Mouse (Mus musculus): ENCODE measurements around the gene Cep152. TPM values are rescaled to one million over a fixed set of nuclear protein-coding genes. Genes with fewer than 3 reads are reported as not detected.

Cep152 gene
- polyA plus RNA-seq, 1 experiment: 1.3 TPM

DNA sequence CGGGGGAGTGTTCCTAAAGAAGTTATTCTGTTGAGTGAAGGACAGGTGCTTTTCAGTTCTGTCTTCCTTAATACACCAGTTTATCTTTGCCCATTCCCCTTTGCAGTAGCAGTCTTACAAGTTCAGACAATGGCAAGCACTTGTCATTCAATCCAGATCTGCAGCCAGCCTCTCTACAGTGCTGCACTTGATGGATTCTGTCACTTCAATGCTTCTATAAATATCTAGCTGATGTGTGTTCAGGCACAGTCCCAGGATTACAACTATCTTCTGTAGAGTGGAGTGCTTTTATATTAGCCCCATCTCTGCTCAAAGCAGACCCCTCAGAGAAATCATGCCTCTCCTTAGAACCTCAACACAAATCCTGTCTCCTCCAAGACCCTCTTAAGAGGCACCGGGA is 5.1 kb upstream of the Cep152 start:
- WGBS: 96% methylated on average over 2 of the region's 2 CpGs
- DNase-seq (ENCODE audit: low read depth, low spot score): no peak

- WGBS: 70% methylated on average over 6 of the region's 6 CpGs
- DNase-seq (ENCODE audit: low read depth, low spot score): no peak
Observed at GRCm38 (mm10) chr2:125628487-125628886, 3.6 kb upstream of the Cep152 start.

GRCm38 (mm10) chr2:125626536-125626935 is 1.6 kb upstream of the Cep152 start:
- DNase-seq (ENCODE audit: low read depth, low spot score): no peak
- WGBS: 43% methylated on average over 4 of the region's 4 CpGs

DNA sequence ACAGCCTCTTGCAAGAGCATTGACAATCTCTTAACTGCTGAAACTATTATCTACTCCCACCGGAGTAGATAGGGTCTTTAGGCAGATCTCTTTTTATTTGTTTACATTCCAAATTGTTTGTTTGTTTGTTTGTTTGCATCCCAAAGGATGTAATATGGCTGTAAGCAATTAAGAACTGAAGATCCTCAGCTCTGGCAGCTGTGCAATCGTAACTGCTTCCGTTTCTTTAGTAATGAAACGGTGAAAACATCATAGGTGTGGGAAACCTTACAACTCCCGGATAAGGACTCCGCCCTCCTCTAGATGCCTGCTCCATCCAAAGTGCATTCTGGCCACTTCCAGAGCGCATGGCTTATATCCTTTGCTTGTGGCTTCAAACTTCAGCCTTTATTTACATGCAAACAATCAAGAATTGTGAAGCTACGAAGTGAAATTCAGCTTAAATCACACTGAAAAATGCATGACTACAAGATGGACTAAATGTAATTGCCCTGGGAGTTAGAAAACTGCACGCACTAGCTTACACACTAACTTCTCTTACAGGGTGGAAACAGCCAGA is 707 bp downstream of the Cep152 start:
- no peak for DNase-seq (ENCODE audit: low read depth, low spot score)
- 3% methylated on average over 9 of the region's 9 CpGs for WGBS

DNA sequence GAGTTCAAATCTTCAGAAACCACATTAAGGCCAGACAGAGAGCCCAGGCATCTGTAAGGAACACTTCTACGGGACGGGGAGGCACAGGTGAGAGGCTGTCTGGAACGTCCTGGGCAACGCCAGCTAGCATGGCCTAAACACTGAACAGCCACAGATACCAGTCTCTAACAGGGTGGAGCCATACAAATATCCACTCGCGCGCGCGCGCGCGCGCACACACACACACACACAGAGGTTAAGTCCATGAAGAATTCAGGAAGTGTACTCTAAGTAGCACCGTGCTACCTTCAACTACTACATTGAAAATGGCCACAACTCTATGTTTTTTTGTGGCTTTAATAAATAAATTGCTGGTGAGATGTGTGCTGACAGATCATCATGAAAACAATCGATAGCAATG is 1.7 kb downstream of the Cep152 start:
- WGBS: 92% methylated on average over 15 of the region's 15 CpGs
- no peak for DNase-seq (ENCODE audit: low read depth, low spot score)

- 83% methylated on average over 25 of the region's 25 CpGs for WGBS
Observed at GRCm38 (mm10) chr2:125620213-125620907, 4.6 kb downstream of the Cep152 start.

GRCm38 (mm10) chr2:125615858-125616424 is 9.0 kb downstream of the Cep152 start:
- DNase-seq (ENCODE audit: low read depth, low spot score): no peak
- WGBS: 55% methylated on average over 8 of the region's 8 CpGs

More at GRCm38 (mm10) chr2:125620213-125620907, 4.6 kb downstream of the Cep152 start:
- no peak for DNase-seq (ENCODE audit: low read depth, low spot score)

DNA sequence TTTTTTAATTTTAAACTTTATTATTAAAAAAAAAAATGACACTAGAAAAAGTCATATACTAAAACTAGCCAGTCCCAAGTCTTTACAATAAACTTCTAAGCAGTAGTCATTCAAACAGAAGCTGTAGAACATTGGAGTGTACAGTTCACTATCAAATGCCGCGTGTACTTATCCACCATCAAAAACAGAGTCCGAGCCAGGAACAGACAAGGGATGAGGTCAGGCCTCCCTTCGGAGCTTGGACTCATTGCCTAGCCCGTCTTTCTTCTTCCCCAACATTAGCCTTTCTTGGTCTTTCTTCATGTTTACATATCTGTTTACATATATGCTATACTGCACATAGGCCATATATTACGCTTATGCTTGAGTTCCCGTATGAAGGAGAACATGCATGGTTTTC is 9.5 kb downstream of the Cep152 start:
- DNase-seq (ENCODE audit: low read depth, low spot score): no peak
- WGBS: 82% methylated on average over 7 of the region's 7 CpGs

DNA sequence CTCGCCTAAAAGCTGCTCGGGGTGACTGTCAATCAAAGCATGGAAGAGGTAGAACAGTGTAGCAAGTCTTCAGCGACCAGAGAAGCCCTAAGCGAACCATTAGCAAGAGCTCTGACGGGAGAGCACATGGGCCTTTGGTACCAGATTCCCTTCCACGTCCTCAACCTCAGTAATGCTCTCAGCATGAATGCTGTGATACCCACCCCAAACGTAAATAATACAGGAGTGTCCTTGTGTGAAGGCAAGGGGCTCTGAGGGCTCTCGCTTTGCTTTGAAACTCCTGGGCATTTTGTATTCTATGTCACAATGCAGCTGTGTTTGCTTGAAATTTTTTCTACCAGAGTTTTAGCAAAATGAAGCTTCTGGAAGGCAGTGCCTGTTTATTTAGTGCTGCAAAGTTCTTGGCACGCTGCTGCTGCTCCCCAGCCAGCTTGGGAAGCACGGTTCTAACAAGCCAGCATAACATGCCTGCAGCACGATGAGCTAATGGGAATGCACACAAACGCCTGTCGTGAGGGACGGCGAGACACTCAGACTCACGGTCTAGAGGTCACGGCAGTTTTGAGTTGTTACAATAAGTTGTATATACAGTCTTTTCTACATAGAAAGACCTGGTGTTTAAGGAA is 18.6 kb downstream of the Cep152 start:
- WGBS: 64% methylated on average over 17 of the region's 17 CpGs
- no peak for DNase-seq (ENCODE audit: low read depth, low spot score)

DNA sequence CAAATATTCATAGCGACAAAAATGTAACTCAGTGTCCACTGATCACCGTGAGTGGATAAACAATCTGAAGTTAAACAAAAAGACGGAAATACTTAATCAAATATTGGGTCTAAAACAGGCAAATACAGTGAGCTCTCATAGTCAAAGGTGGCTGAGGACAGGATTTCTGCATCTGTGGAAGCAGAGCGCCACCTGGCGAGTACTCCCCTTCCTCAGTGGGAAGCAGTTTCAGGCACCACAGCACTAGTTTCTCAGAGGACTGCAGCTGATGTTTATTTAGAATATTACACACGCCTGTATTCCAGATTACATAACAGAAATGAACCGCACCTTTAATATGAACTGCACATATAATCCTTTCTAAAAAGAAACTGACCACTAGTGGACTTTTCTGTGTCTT is 20.3 kb downstream of the Cep152 start:
- no peak for DNase-seq (ENCODE audit: low read depth, low spot score)
- 61% methylated on average over 7 of the region's 7 CpGs for WGBS

DNA sequence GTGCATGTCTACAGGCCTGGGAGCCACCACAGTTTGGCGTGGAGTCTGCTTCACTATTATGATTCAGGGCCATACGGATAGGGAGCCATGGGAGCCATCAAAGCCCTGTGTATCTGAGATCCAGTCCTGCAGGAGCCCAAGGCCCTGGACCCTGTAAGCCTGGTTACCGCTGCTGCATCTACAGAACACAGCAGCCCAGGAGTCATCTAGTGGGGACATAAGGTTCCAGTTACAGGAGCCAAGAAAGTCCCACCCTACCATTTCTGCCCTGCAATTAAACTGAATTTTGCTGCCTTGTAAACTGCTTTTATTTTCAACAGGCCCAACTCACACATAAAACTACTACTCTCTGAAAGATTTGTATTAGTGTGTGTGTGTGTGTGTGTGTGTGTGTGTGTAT is 21.9 kb downstream of the Cep152 start:
- no peak for DNase-seq (ENCODE audit: low read depth, low spot score)
- 92% methylated on average over 3 of the region's 3 CpGs for WGBS

DNA sequence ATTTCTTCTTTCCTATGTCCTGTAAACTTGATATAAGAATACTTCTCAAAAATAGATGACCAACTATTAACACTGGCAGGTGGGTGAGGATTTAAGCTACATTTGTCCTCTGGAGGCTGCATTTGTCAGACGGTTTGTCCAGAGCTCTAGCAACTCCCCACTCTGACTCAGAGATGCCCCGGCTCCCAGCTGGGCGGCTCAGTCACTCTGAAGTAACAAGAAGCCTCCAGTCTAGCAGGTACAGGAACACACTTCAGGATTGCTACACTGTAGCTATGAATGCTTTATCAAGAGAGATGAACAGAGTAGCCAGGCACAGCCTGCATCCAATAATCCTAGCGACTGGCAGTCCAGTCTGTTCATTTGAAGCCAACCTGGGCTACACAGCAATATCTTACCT is 26.0 kb downstream of the Cep152 start:
- WGBS: 69% methylated on average over 4 of the region's 4 CpGs
- DNase-seq (ENCODE audit: low read depth, low spot score): no peak

- WGBS: 63% methylated on average over 6 of the region's 6 CpGs
- no peak for DNase-seq (ENCODE audit: low read depth, low spot score)
Observed at GRCm38 (mm10) chr2:125598251-125598650, 26.7 kb downstream of the Cep152 start.

GRCm38 (mm10) chr2:125594786-125595185 is 30.1 kb downstream of the Cep152 start:
- 97% methylated on average over 12 of the region's 12 CpGs for WGBS
- no peak for DNase-seq (ENCODE audit: low read depth, low spot score)

DNA sequence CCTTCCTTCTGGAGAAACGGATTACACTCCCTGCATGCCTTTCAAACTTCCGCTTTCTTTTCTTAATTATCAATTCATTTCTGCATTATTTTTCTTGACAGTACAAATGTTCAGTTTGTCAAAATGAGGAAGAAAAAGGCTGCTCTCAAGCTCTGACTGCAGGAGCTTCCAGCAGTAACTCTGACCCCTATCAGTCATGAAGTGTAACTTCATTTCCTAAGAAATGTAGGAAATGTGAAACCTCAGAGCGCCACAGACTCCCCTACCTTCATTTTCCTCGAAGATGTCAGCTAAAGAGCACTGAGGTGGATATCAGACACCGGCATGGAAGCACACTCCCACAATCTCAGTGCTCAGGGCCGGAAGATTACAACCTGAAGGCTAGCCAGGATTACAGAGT is 30.8 kb downstream of the Cep152 start:
- DNase-seq (ENCODE audit: low read depth, low spot score): no peak
- 86% methylated on average over 6 of the region's 6 CpGs for WGBS

- DNase-seq (ENCODE audit: low read depth, low spot score): no peak
- 94% methylated on average over 4 of the region's 4 CpGs for WGBS
Observed at GRCm38 (mm10) chr2:125591895-125592294, 33.0 kb downstream of the Cep152 start.

DNA sequence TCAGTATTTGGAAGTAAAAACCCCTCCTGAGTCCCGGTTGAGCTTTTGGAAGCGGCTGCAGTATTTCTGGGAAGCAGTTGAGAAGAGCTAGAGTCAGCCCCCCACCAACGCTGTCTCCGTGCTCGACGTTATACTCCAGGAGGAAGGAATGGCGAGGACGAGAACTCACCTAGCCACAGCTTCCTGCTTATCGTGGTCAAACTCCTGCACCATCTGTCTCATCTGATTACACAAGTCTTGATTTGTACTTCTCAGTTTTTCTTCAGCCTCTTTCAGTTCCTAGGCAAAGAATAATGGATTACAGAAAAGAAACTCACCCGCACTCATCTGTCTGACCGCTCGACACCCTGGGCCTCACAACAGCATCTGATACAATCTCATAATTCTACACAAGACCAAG is 35.6 kb downstream of the Cep152 start:
- no peak for DNase-seq (ENCODE audit: low read depth, low spot score)
- 91% methylated on average over 12 of the region's 12 CpGs for WGBS

DNA sequence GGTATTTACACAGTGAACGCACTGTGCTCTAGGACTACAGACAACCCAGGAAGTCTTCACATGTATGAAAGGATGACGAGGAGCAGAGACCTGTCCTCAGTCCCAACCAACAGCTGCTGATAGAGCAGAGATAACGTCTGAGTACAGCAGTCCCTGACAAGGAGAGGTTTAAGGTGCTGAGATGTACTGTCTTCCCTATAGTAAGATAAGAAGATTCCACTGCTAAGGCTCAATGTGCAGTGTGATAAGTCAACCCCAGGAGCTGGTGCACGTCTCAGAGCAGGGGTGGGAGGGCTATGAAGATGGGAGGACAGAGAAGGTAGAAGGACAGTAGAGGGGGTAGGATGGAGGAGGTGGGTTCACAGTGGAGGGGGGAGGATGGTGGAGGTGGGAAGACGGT is 43.8 kb downstream of the Cep152 start:
- 86% methylated on average over 5 of the region's 5 CpGs for WGBS
- no peak for DNase-seq (ENCODE audit: low read depth, low spot score)

DNA sequence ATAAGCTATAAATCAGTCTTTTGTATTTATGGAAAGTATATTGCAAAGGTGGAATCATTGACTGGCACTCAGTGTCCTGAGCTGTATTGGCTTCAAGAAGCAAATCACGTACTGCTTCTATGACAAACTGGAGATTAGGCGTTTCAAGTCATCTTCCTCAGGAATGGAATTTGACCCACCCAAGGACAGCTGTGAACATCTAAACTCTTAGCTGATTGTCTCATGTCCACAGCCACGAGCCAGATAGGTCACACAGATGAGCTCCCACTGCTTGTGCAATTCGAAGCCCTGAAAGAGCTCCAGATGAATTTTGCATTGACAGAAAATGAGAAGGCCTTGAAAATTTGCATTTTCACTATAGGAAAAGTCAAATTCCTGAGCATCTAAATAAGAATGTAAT is 47.2 kb downstream of the Cep152 start:
- DNase-seq (ENCODE audit: low read depth, low spot score): no peak
- WGBS: 73% methylated on average over 4 of the region's 4 CpGs

DNA sequence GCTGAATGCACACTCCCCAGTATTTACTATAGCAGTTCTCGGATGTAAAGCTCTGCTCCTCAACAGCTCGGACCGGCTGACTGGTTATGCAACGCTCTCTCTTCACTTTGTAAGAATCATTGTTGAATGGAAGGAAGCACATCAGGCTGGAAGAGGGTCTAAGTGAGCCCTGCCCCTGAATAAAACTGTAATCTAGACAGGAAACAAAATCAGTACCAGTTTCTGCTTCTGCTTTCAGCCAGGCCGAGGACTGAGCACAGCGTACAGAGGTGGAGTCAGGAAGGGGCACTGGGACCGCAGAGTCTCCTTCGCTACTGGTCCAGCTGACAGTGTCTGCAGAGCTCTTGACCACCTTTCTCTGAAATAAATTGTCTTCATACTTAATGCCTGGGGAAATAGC is 48.4 kb downstream of the Cep152 start:
- no peak for DNase-seq (ENCODE audit: low read depth, low spot score)
- WGBS: 92% methylated on average over 8 of the region's 8 CpGs

GRCm38 (mm10) chr2:125575766-125576165 is 49.1 kb downstream of the Cep152 start:
- DNase-seq (ENCODE audit: low read depth, low spot score): no peak
- WGBS: 87% methylated on average over 3 of the region's 3 CpGs
